Mouse (Mus musculus) limb, embryonic 13.5 days (tissue): Measurements from ENCODE around the gene Med11. TPM values are rescaled to one million over a fixed set of nuclear protein-coding genes. Genes with fewer than 3 reads are reported as not detected.
"Not testable (repeated sequence)": the region's sequence is repeated elsewhere in the genome, so short reads cannot be mapped to it uniquely, and the experiment has no call there.

ENCODE experiments used
- ATAC-seq: fragments of 200-750 bp; cut with Nextera tagmentation; 2 replicates; pipeline ENCODE4 v1.8.0; 2017; ENCODE audit warnings: low read depth, moderate number of reproducible peaks, moderate TSS enrichment; ENCODE audit not compliant: low FRiP score
- H3K27ac ChIP-seq: fragments of 300-500 bp; sonication (generic); 2 replicates; pipeline ENCODE4 v1.5.1; 2015; ENCODE audit warnings: inconsistent platforms, mild to moderate bottlenecking, moderate library complexity
- H3K27me3 ChIP-seq: fragments of 300-500 bp; sonication (generic); 2 replicates; pipeline ENCODE4 v1.6.1; 2015; ENCODE audit warnings: mild to moderate bottlenecking, inconsistent platforms
- H3K36me3 ChIP-seq: fragments of 300-500 bp; sonication (generic); 2 replicates; pipeline ENCODE4 v1.6.1; 2015; ENCODE audit warnings: inconsistent platforms, mild to moderate bottlenecking, moderate library complexity
- H3K4me1 ChIP-seq: fragments of 300-500 bp; sonication (generic); 2 replicates; pipeline ENCODE4 v1.6.1; 2015; ENCODE audit warnings: inconsistent platforms
- H3K4me2 ChIP-seq: fragments of 300-500 bp; sonication (generic); replicated peaks from 2 replicates; pipeline ENCODE4 v1.6.1; 2015; ENCODE audit warnings: inconsistent platforms, mild to moderate bottlenecking, moderate library complexity
- H3K4me3 ChIP-seq: fragments of 300-500 bp; sonication (generic); 2 replicates; pipeline ENCODE4 v1.5.1; 2015; ENCODE audit warnings: moderate library complexity, mild to moderate bottlenecking, inconsistent platforms
- H3K9ac ChIP-seq: fragments of 300-500 bp; sonication (generic); 2 replicates; pipeline ENCODE4 v1.6.1; 2015; ENCODE audit warnings: mild to moderate bottlenecking, inconsistent platforms
- H3K9me3 ChIP-seq: fragments of 300-500 bp; sonication (generic); 2 replicates; pipeline ENCODE4 v1.6.1; 2016; ENCODE audit warnings: inconsistent platforms
- WGBS: fragments of 180-500 bp; shearing (Covaris S2); methylation state at CpG from one replicate; pipeline ENCODE4 v1.1.7; 2015; 5-methylcytosine and 5-hydroxymethylcytosine counted together
- polyA plus RNA-seq: library from polyadenylated mRNA; unstranded; fragments of >200 nt; fragmentation: Nextera tagmentation; extraction: Ambion mirVana; gene quantifications from 2 replicates; pipeline ENCODE4 v1.2.1, GENCODE M21; 2015

Gene Med11
- 42.4 and 45.9 TPM in 2 replicates for polyA plus RNA-seq

DNA sequence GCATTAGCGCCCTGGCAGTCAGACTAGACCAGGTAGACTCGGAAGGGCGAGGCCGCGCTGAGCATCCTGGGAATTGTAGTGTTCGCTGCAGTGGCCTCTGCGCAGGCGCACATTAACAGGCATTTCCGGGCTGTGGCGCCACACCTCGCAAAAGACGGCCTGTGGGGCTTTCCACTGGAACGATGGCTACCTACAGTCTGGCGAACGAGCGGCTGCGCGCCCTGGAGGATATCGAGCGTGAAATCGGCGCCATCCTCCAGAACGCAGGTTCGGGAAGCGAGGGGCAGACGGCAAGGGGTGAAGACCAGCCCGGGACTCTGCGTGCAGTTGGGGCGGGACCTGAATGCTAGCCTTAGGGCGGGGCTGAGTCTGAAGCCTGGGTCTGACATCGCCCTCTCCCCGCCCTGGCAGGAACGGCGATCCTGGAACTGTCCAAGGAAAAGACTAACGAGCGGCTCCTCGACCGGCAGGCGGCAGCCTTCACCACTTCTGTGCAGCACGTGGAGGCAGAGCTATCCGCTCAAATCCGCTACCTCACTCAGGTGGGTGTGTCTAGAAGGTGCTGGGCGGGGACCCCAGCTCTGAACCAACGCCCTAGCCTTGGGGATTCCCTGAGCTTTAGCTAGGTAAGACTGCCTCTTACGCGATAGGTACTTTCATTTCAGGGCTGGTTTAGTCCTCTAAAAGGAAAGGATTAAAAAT, at the start of gene Med11:
TSS of gene Med11 (plus strand) at position 123 of the 702 bp plus-strand sequence.
- WGBS: under 1% methylated on average over 46 of the region's 46 CpGs
- ATAC-seq: peak; percentile 99
- peak within 1 kb of the TSS; percentile 98 for H3K27ac ChIP-seq

DNA sequence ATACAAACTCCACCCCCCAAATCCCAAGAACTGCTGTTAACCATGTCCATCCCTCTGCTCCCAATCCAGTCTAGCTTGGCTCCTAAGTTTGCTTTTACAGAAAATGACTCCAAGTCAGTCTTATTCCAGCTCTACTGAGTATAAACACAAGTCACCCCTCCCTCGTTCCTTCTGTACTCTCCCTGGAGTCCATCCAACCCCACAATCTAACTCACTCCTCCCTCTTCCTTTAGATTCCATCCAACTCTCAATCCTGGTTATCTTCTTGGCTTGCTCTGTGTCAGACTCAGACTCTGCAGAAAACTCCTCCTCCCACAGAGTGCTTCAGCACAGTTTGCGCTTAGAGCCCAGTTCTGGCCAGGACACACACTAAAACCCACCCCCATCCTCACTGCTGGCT, 48.1 kb upstream of the Med11 start:
- no peak for ATAC-seq
- peaks cover 15% of the 10 kb centered on the region for H3K4me1 ChIP-seq
- H3K9me3 ChIP-seq: no peaks in the 10 kb centered on the region
- H3K27me3 ChIP-seq: no peaks in the 10 kb centered on the region
- WGBS: 81% methylated on average over 2 of the region's 2 CpGs
- H3K27ac ChIP-seq: no peak overlapping the region
- peaks cover 72% of the 10 kb centered on the region for H3K36me3 ChIP-seq
- no peak overlapping the region for H3K9ac ChIP-seq
- H3K4me2 ChIP-seq: no peak overlapping the region
- H3K4me3 ChIP-seq: no peak overlapping the region

More for the DNA sequence above, at the start of gene Med11:
- Histone ChIP-seq H3K4me2 (peak within 1 kb of the TSS; percentile 72), H3K36me3 (peaks cover 9% of the 10 kb centered on the region), H3K4me1 (peaks cover 22% of the 10 kb centered on the region), H3K27me3 (no peaks in the 10 kb centered on the region), H3K4me3 (peak within 1 kb of the TSS; percentile 66), H3K9me3 (no peaks in the 10 kb centered on the region), H3K9ac (peak within 1 kb of the TSS; percentile 79)

- peak; percentile 99 for ATAC-seq
- Histone ChIP-seq H3K4me1 (peaks cover 27% of the 10 kb centered on the region), H3K27me3 (no peaks in the 10 kb centered on the region), H3K9ac (peak within 1 kb of the TSS; percentile 96), H3K4me2 (peak within 1 kb of the TSS; percentile 95), H3K4me3 (peak within 1 kb of the TSS; percentile 99), H3K36me3 (peaks cover 12% of the 10 kb centered on the region), H3K9me3 (no peaks in the 10 kb centered on the region), H3K27ac (peak within 1 kb of the TSS; percentile 72; the same call in 1 of the 2 replicates)
- under 1% methylated on average over 59 of the region's 59 CpGs for WGBS
These were observed 42.0 kb upstream of the Med11 start, which contains the start of gene Pelp1 for GRCm38 (mm10) chr11:70409594-70410296. Gene Pelp1, minus strand, starts transcription at chr11:70410031.

GRCm38 (mm10) chr11:70410297-70410643, 41.4 kb upstream of the Med11 start:
- Histone ChIP-seq H3K36me3 (peaks cover 8% of the 10 kb centered on the region), H3K4me3 (peak overlapping the region; percentile 99), H3K27ac (no peak overlapping the region), H3K9me3 (no peaks in the 10 kb centered on the region), H3K27me3 (no peaks in the 10 kb centered on the region), H3K9ac (peak overlapping the region; percentile 96; the same call in 1 of the 2 replicates), H3K4me2 (peak overlapping the region; percentile 95), H3K4me1 (peaks cover 25% of the 10 kb centered on the region)
- WGBS: 62% methylated on average over 6 of the region's 6 CpGs
- ATAC-seq: no peak

- Histone ChIP-seq H3K9ac (no peak overlapping the region), H3K4me3 (no peak overlapping the region), H3K9me3 (no peaks in the 10 kb centered on the region), H3K27ac (no peak overlapping the region), H3K4me2 (no peak overlapping the region), H3K27me3 (no peaks in the 10 kb centered on the region), H3K36me3 (no peaks in the 10 kb centered on the region), H3K4me1 (peaks cover 19% of the 10 kb centered on the region)
- ATAC-seq: no peak
- 80% methylated on average over 5 of the region's 5 CpGs for WGBS
These were observed 39.1 kb upstream of the Med11 start for GRCm38 (mm10) chr11:70412591-70412990.

GRCm38 (mm10) chr11:70413961-70414360, 37.8 kb upstream of the Med11 start:
- WGBS: 7% methylated on average over 3 of the region's 3 CpGs
- Histone ChIP-seq H3K4me2 (no peak overlapping the region), H3K4me3 (no peak overlapping the region), H3K27ac (no peak overlapping the region), H3K36me3 (no peaks in the 10 kb centered on the region), H3K27me3 (no peaks in the 10 kb centered on the region), H3K9me3 (no peaks in the 10 kb centered on the region), H3K4me1 (peaks cover 9% of the 10 kb centered on the region), H3K9ac (no peak overlapping the region)
- no peak for ATAC-seq

DNA sequence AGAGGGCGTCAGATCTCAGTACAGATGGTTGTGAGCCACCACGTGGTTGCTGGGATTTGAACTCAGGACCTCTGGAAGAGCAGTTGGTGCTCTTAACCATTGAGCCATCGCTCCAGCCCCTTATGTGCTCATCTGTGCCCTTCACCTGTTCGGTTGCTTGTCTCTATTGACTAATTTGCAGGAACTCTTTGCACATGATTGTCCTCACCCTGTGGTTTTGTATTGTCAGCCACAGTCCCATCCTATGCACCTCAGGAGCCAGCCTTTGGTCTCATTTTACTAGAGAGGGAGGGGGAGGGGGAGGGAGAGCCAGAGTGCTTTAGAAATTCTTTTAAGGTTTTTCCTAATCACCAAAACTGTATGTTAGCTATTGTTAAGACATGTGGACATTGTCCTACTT, 33.5 kb upstream of the Med11 start:
- Histone ChIP-seq H3K27ac (no peak overlapping the region), H3K36me3 (no peaks in the 10 kb centered on the region), H3K4me1 (no peaks in the 10 kb centered on the region), H3K4me3 (no peak overlapping the region), H3K4me2 (no peak overlapping the region), H3K9me3 (no peaks in the 10 kb centered on the region), H3K27me3 (no peaks in the 10 kb centered on the region), H3K9ac (no peak overlapping the region)
- 61% methylated on average over 4 of the region's 4 CpGs for WGBS
- no peak for ATAC-seq

- H3K36me3 ChIP-seq: no peaks in the 10 kb centered on the region
- H3K27ac ChIP-seq: no peak overlapping the region
- no peak overlapping the region for H3K9ac ChIP-seq
- ATAC-seq: no peak
- WGBS: 60% methylated on average over 5 of the region's 5 CpGs
- H3K9me3 ChIP-seq: no peaks in the 10 kb centered on the region
- no peak overlapping the region for H3K4me3 ChIP-seq
- H3K4me1 ChIP-seq: no peaks in the 10 kb centered on the region
- no peaks in the 10 kb centered on the region for H3K27me3 ChIP-seq
- no peak overlapping the region for H3K4me2 ChIP-seq
These were observed 32.2 kb upstream of the Med11 start for GRCm38 (mm10) chr11:70419486-70419885.

- H3K4me1 ChIP-seq, H3K4me3 ChIP-seq, H3K27me3 ChIP-seq, H3K4me2 ChIP-seq, H3K9me3 ChIP-seq, H3K9ac ChIP-seq, ATAC-seq, H3K36me3 ChIP-seq, H3K27ac ChIP-seq: not testable (repeated sequence)
- WGBS: 76% methylated on average over 6 of the region's 6 CpGs
These were observed 25.1 kb upstream of the Med11 start for GRCm38 (mm10) chr11:70426598-70426997.

DNA sequence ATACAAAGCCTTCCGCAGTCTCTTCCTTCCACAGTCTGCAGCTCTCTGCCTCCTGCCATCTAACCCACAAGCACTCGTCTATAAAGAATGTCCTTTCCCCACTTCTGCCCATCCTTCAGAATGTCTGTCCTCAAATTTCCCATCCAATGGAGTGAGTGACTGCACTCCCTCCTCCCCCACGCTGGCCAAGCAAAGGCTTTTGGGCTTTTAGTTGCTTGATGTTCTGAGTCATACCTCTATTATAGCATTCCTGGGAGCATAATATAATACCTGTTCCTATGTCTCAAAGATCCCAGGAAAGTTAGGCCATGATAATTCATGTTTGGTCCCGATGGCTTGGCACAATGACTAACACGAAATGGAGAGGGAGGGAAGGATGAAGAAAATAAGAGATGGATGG, 20.1 kb upstream of the Med11 start:
- H3K4me2 ChIP-seq: peak overlapping the region; percentile 87
- 39% methylated on average over 5 of the region's 5 CpGs for WGBS
- H3K36me3 ChIP-seq: peaks cover 8% of the 10 kb centered on the region
- peaks cover 26% of the 10 kb centered on the region for H3K4me1 ChIP-seq
- H3K27ac ChIP-seq: peak overlapping the region; percentile 79; the same call in 1 of the 2 replicates
- H3K4me3 ChIP-seq: peak overlapping the region; percentile 77
- no peaks in the 10 kb centered on the region for H3K27me3 ChIP-seq
- peak overlapping the region; percentile 54 for H3K9ac ChIP-seq
- H3K9me3 ChIP-seq: no peaks in the 10 kb centered on the region
- ATAC-seq: no peak

- peak within 1 kb of the TSS; percentile 87 for H3K4me2 ChIP-seq
- peaks cover 15% of the 10 kb centered on the region for H3K36me3 ChIP-seq
- H3K9me3 ChIP-seq: no peaks in the 10 kb centered on the region
- peak within 1 kb of the TSS; percentile 79 for H3K27ac ChIP-seq
- under 1% methylated on average over 65 of the region's 75 CpGs for WGBS
- H3K27me3 ChIP-seq: no peaks in the 10 kb centered on the region
- peak; percentile 96 for ATAC-seq
- peak within 1 kb of the TSS; percentile 77 for H3K4me3 ChIP-seq
- H3K9ac ChIP-seq: peak within 1 kb of the TSS; percentile 89
- H3K4me1 ChIP-seq: peaks cover 26% of the 10 kb centered on the region
These were observed 19.4 kb upstream of the Med11 start, which contains the start of gene Arrb2 for GRCm38 (mm10) chr11:70432048-70432894. Gene Arrb2, plus strand, starts transcription at chr11:70432635.
